Mouse (Mus musculus) neural tube, embryonic 13.5 days (tissue): Measurements from ENCODE around the gene Phf5a. TPM values are rescaled to one million over a fixed set of nuclear protein-coding genes. Genes with fewer than 3 reads are reported as not detected.

Source experiments
- ATAC-seq: fragments of 200-750 bp; cut with Nextera tagmentation; 2 replicates; pipeline ENCODE4 v1.8.0; 2017; ENCODE audit warnings: low read depth, mild to moderate bottlenecking, moderate TSS enrichment, moderate library complexity
- H3K27ac ChIP-seq: fragments of 300-500 bp; sonication (generic); replicated peaks from 2 replicates; pipeline ENCODE4 v1.5.1; 2015; ENCODE audit warnings: moderate library complexity, mild to moderate bottlenecking, inconsistent platforms
- H3K27me3 ChIP-seq: fragments of 300-500 bp; sonication (generic); 2 replicates; pipeline ENCODE4 v1.6.1; 2015; ENCODE audit warnings: mild to moderate bottlenecking, inconsistent platforms
- H3K36me3 ChIP-seq: fragments of 300-500 bp; sonication (generic); 2 replicates; pipeline ENCODE4 v1.6.1; 2015; ENCODE audit warnings: mild to moderate bottlenecking, inconsistent platforms
- H3K4me1 ChIP-seq: fragments of 300-500 bp; sonication (generic); replicated peaks from 2 replicates; pipeline ENCODE4 v1.6.1; 2015; ENCODE audit warnings: inconsistent platforms
- H3K4me2 ChIP-seq: fragments of 300-500 bp; sonication (generic); 2 replicates; pipeline ENCODE4 v1.6.1; 2015; ENCODE audit warnings: inconsistent platforms, mild to moderate bottlenecking, moderate library complexity
- H3K4me3 ChIP-seq: fragments of 300-500 bp; sonication (generic); 2 replicates; pipeline ENCODE4 v1.5.1; 2015; ENCODE audit warnings: mild to moderate bottlenecking, inconsistent platforms
- H3K9ac ChIP-seq: fragments of 300-500 bp; sonication (generic); 2 replicates; pipeline ENCODE4 v1.6.1; 2015; ENCODE audit warnings: moderate library complexity, mild to moderate bottlenecking, inconsistent platforms
- H3K9me3 ChIP-seq: fragments of 300-500 bp; sonication (generic); 2 replicates; pipeline ENCODE4 v1.6.1; 2016; ENCODE audit warnings: inconsistent platforms
- WGBS: fragments of 180-500 bp; shearing (Covaris S2); methylation state at CpG from one replicate; pipeline ENCODE4 v1.1.7; 2015; 5-methylcytosine and 5-hydroxymethylcytosine counted together
- polyA plus RNA-seq: library from polyadenylated mRNA; unstranded; fragments of >200 nt; fragmentation: Nextera tagmentation; extraction: Ambion mirVana; gene quantifications from 2 replicates; pipeline ENCODE4 v1.2.1, GENCODE M21; 2015

The Phf5a gene
- polyA plus RNA-seq, 1 experiment from 2014 or later: 129 TPM

DNA sequence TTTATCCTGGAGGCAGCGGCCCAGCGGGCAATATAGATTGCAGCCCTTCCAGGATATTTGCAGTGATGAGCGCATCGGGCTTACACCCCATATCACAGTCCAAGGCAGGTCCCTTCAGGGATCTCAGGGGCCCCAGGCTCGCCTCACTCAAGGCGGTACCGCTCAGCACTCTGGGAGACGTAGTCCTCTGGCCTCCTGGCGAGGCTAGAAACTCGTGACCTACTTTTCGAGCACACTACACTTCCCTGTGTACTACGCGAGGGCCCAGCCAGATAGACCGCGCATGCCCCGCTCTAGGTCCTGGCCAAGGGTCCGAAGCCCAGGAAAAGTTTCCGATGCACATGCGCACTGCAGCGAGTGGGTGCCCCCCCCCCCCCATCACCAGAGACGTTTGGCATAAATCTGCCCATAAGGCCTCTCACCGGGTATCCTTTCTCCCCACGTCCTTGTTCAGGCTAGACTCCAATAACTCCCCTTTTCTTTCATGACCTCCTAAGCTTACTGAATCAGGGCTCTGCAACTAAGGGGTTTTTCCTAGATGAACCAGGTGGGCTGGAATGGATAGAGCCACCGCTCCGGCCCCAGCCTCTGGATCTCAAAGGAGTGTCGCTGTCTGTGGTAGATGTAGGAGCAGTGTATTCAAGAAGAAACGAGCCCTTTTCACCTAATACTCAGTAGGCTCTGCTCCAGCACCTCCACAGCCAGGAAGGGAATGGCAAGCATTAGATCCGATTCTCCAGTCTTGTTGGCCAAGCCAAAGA lies 15.5 kb downstream of the Phf5a start:
- Histone ChIP-seq H3K36me3 (peaks cover 11% of the 10 kb centered on the region), H3K9ac (peak overlapping the region; percentile 90), H3K4me3 (peak overlapping the region; percentile 92), H3K27me3 (no peaks in the 10 kb centered on the region), H3K9me3 (no peaks in the 10 kb centered on the region), H3K27ac (peak overlapping the region; percentile 96), H3K4me1 (peaks cover 41% of the 10 kb centered on the region), H3K4me2 (peak overlapping the region; percentile 94)
- under 1% methylated on average over 28 of the region's 28 CpGs for WGBS
- ATAC-seq: peak; percentile 86

DNA sequence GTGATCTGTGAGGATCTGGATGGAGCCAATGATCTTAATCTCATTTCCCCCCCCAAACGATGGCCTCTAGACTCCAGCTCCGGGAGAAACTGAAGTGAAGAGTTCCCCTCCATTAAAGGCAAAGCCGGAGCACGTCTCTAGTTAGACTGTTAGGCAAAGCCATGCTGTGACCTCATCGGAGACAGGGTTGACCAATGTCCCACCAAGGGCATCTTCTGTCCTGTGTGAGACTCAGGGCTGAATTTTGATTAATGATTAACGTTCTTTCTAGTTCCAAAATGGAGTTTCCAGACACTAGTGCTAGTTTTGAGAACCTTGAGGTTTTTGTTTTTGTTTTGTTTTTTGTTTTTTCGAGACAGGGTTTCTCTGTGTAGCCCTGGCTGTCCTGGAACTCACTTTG lies 18.6 kb downstream of the Phf5a start:
- ATAC-seq: no peak
- Histone ChIP-seq H3K36me3 (peaks cover 36% of the 10 kb centered on the region), H3K27ac (no peak overlapping the region), H3K9ac (no peak overlapping the region), H3K9me3 (no peaks in the 10 kb centered on the region), H3K4me3 (no peak overlapping the region), H3K4me1 (peaks cover 27% of the 10 kb centered on the region), H3K4me2 (no peak overlapping the region), H3K27me3 (no peaks in the 10 kb centered on the region)
- WGBS: 91% methylated on average over 7 of the region's 7 CpGs

DNA sequence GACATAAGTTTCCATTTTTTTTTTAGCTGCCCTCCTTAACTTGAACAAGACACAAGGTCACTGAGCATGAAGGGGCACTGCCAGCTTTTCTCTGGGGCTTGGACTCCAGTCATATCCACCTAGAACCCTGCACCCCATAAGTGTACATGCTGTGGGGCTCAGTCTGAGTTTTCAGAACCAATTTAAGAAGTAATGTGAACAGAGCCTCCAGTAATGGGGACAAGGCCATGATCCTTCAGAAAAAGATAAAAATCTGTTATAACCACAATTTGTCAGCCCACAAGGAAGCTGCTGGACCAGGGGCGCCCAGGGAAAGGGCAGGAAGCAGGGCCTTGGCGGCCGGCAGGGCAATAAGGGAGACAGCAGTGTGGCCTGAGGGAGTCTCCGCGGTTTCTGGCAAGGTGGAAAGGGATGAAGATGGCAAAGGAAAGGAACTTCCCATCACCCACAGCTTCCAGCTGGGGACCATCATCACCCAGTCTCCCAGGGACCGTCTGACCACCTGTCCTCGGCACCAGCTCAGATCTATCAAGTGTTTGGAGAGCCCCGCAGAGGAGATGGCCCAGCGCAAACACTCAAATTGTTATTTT lies 19.2 kb downstream of the Phf5a start:
- no peaks in the 10 kb centered on the region for H3K27me3 ChIP-seq
- H3K4me1 ChIP-seq: peaks cover 27% of the 10 kb centered on the region
- H3K4me2 ChIP-seq: no peak overlapping the region
- 90% methylated on average over 9 of the region's 9 CpGs for WGBS
- H3K36me3 ChIP-seq: peaks cover 41% of the 10 kb centered on the region
- H3K9ac ChIP-seq: no peak overlapping the region; the same call in 1 of the 2 replicates
- no peaks in the 10 kb centered on the region for H3K9me3 ChIP-seq
- no peak overlapping the region for H3K4me3 ChIP-seq
- no peak overlapping the region for H3K27ac ChIP-seq
- ATAC-seq: no peak

DNA sequence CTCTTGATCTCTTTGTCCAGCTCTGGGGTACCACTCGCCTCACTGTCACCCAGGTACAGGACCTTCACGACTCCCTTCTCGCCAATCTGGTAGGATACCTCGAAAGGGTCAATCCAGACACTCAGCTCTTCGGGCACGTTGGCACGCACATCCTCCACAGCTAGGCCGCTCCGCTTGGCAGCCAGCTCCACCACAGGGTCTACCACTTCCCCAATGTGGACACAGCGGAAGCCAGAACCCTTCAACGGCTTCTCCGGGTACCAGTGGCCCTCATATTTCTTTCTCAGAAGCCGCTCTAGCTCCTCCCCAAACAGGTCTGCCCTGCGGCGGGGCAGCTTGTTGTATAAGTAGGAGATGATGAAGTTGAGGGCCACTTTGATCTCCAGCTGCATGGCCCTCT lies 20.3 kb downstream of the Phf5a start:
- 96% methylated on average over 15 of the region's 15 CpGs for WGBS
- Histone ChIP-seq H3K27ac (no peak overlapping the region), H3K9ac (no peak overlapping the region), H3K4me2 (no peak overlapping the region), H3K9me3 (no peaks in the 10 kb centered on the region), H3K27me3 (no peaks in the 10 kb centered on the region), H3K36me3 (peaks cover 51% of the 10 kb centered on the region), H3K4me1 (peaks cover 15% of the 10 kb centered on the region), H3K4me3 (no peak overlapping the region)
- no peak for ATAC-seq

DNA sequence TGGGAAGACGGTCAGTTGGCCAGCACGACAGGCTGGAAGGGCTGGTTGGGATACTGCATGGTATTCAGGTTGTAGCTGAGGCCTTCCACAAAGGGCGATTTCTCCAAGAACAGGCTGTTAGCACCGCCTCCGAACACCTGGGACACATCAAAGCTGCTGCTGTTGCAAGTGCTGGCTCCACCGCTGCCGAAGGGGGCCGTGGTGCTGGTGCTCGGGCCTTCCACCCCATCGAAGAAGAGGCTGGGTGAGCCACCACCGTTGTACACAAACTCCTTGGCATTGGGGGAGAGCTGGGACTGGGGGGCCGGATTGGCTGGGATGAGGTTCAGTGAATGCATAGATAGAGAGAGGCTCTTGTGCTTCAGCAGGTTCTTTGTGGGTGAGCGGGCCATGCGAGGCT lies 21.0 kb downstream of the Phf5a start:
- Histone ChIP-seq H3K9ac (no peak overlapping the region), H3K4me2 (no peak overlapping the region), H3K4me3 (no peak overlapping the region), H3K27ac (no peak overlapping the region), H3K4me1 (peaks cover 12% of the 10 kb centered on the region), H3K36me3 (peaks cover 51% of the 10 kb centered on the region), H3K27me3 (no peaks in the 10 kb centered on the region), H3K9me3 (no peaks in the 10 kb centered on the region)
- 87% methylated on average over 14 of the region's 14 CpGs for WGBS
- no peak for ATAC-seq

DNA sequence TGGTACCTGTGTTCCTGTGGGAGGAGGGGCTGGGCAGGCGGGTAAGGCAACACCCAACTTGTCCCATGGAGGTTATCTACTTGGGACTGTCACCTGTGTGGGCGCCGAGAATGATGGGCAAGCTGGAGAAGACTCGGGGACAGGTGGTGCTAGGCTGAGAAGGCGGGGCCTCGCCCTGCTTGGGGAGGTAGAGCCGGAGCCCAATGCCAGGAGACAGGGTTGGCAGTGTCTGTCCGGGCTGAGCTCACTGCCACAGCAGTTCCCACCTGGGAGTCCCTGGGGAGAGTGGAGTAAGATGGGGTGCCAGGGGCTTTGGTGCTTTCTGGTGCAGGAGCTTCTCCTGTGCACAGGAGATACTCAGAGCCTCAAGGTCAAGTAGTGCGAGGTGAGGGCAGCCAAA lies 22.6 kb downstream of the Phf5a start:
- Histone ChIP-seq H3K36me3 (peaks cover 51% of the 10 kb centered on the region), H3K4me3 (no peak overlapping the region), H3K4me2 (no peak overlapping the region), H3K9me3 (no peaks in the 10 kb centered on the region), H3K27me3 (no peaks in the 10 kb centered on the region), H3K9ac (no peak overlapping the region), H3K4me1 (no peaks in the 10 kb centered on the region; the same call in 1 of the 2 replicates), H3K27ac (no peak overlapping the region)
- peak; percentile 17; the same call in 1 of the 2 replicates for ATAC-seq
- 88% methylated on average over 9 of the region's 9 CpGs for WGBS

DNA sequence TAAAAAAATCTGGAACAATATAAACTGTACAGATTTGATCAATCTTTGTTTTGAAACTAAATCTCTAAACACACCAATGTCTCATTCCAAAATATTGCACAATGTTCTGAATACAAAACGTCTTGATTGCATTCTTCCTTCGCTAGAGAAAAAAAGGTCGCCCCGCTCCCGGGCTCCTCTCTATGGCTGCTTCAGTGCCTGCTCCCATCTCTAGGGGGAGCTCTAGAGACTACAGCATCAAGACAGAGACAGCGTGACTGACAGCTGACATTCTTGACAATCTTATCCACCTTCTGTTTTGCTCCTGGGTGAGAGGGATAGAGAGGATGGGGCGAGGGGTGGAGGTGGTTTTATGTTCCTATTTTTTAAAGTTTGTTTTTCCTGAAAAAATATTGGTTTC lies 23.4 kb downstream of the Phf5a start:
- Histone ChIP-seq H3K4me3 (no peak overlapping the region), H3K27ac (no peak overlapping the region), H3K4me1 (no peaks in the 10 kb centered on the region; the same call in 1 of the 2 replicates), H3K9ac (no peak overlapping the region), H3K36me3 (peaks cover 51% of the 10 kb centered on the region), H3K9me3 (no peaks in the 10 kb centered on the region), H3K4me2 (no peak overlapping the region), H3K27me3 (no peaks in the 10 kb centered on the region)
- WGBS: 55% methylated on average over 7 of the region's 7 CpGs
- ATAC-seq: no peak

DNA sequence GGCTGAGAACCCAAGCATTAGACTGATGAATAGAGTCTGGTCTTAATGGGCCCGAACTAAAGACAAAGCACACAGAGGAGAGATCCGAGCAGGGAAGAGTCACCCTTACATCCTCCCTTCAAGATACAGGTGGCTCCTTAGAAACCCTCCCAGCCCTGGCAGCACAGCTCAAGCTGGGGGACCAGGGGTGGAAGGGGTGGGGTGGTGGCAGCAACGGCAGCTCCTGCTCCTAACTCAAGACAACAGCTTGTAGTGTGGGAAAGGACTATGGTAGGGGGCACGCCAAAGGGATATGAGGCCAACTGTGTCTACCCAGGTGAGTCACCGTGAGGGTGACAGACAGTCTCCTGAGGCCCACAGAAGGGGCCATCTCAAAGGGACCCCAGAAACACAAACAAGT lies 23.9 kb downstream of the Phf5a start:
- Histone ChIP-seq H3K36me3 (peaks cover 51% of the 10 kb centered on the region), H3K27me3 (no peaks in the 10 kb centered on the region), H3K27ac (no peak overlapping the region), H3K4me3 (no peak overlapping the region), H3K9ac (no peak overlapping the region), H3K4me1 (no peaks in the 10 kb centered on the region; the same call in 1 of the 2 replicates), H3K4me2 (no peak overlapping the region), H3K9me3 (no peaks in the 10 kb centered on the region)
- ATAC-seq: no peak
- WGBS: 88% methylated on average over 5 of the region's 5 CpGs

DNA sequence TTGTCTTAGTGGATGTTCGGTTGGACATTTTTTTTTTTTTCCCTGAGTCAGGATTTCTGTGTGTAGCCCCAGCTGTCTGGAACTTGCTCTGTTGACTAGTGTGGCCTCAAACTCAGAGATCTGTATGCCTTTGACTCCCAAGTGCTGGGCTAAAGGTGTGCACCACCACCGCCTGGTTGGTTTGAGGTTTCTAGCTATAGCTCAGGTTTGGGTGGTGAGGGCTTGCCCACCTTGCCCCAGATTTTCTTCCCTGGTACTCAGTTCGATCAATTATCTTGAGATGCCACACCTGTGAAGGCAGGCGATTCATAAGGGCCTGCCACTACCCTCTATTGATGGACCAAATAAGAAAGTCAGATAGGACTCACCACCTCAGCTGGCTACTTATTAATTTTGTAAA lies 24.6 kb downstream of the Phf5a start:
- H3K27ac ChIP-seq: no peak overlapping the region
- no peak for ATAC-seq
- H3K4me2 ChIP-seq: no peak overlapping the region
- H3K4me1 ChIP-seq: no peaks in the 10 kb centered on the region; the same call in 1 of the 2 replicates
- 88% methylated on average over 4 of the region's 4 CpGs for WGBS
- peaks cover 49% of the 10 kb centered on the region for H3K36me3 ChIP-seq
- H3K9me3 ChIP-seq: no peaks in the 10 kb centered on the region
- H3K27me3 ChIP-seq: no peaks in the 10 kb centered on the region
- no peak overlapping the region for H3K9ac ChIP-seq
- no peak overlapping the region for H3K4me3 ChIP-seq

DNA sequence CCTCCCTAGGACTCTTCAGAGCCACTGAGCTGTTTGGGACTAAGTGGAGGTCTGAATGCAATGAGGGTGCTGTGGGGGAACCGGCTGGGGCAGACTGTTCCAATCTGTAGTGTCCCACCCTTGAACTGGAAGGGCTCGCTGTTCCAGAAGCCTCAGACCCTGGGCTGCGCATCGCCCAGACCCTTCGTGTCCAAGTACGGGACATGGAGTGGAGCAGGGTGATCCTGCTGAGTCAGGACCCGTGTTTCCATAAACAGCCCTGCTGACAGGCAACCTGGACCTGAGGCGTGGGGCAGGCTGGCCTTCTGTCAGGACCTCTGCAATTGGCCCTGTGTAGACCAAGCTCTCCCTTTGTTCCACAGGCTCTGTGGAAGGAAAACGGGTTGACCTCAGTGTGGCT lies 25.0 kb downstream of the Phf5a start:
- Histone ChIP-seq H3K4me2 (no peak overlapping the region), H3K27ac (no peak overlapping the region), H3K4me3 (no peak overlapping the region), H3K36me3 (peaks cover 45% of the 10 kb centered on the region), H3K27me3 (no peaks in the 10 kb centered on the region), H3K4me1 (no peaks in the 10 kb centered on the region; the same call in 1 of the 2 replicates), H3K9me3 (no peaks in the 10 kb centered on the region), H3K9ac (no peak overlapping the region)
- WGBS: 83% methylated on average over 9 of the region's 9 CpGs
- ATAC-seq: no peak

DNA sequence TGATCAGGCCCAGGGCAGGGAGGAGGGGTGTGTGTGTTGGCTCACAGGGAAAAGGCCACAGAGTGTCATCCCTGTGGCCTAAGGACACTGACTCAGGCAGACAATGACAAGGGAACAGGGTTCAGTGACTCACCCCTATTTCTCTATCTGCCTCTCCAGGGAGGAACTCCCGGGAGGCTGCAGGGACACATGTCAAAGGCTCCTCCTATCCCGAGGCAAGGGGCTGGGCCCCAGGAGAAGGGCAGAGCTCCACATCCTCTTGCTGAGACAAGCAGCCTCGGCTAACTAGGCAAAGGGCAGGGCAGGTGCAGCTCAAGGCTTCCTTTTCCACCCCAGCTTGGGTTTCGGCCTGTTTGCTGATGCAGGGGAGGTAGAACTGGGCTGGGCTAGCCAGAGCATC lies 26.0 kb downstream of the Phf5a start:
- ATAC-seq: no peak
- Histone ChIP-seq H3K36me3 (peaks cover 35% of the 10 kb centered on the region), H3K9me3 (no peaks in the 10 kb centered on the region), H3K27ac (no peak overlapping the region), H3K27me3 (no peaks in the 10 kb centered on the region), H3K4me2 (no peak overlapping the region), H3K9ac (no peak overlapping the region), H3K4me3 (no peak overlapping the region), H3K4me1 (no peaks in the 10 kb centered on the region; the same call in 1 of the 2 replicates)
- 34% methylated on average over 4 of the region's 4 CpGs for WGBS

DNA sequence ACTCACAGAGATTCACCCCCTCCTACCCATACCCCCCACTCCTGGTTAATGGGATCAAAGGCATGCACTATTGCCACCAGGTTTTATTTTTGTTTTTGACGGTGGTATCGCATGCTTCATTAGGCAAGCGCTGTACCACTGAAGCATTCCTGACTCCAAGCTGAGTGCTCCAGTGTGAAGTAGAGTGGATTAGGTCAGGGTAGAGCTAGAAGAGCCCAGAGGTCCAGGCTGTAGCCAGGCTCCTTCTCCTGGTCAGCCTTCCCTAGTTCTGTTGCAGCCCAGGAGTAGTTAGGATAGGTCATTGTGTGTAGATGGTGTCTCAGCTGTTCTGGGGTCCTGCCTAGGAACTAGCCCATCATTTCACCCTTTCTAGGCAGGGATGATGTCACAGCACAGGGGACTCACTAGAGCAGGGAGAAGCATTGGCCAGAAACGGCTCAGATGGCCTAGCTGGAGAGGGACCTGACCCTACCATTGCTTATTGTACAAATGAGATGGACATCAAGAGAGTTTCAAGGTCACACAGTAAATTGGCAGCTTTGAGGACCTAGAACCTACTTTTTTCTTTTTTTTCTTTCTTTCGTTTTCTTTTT lies 26.6 kb downstream of the Phf5a start:
- Histone ChIP-seq H3K36me3 (peaks cover 29% of the 10 kb centered on the region), H3K9ac (no peak overlapping the region), H3K4me2 (no peak overlapping the region), H3K4me3 (no peak overlapping the region), H3K4me1 (no peaks in the 10 kb centered on the region; the same call in 1 of the 2 replicates), H3K27me3 (no peaks in the 10 kb centered on the region), H3K9me3 (no peaks in the 10 kb centered on the region), H3K27ac (no peak overlapping the region)
- ATAC-seq: no peak
- 74% methylated on average over 5 of the region's 5 CpGs for WGBS
